Mouse (Mus musculus) kidney, embryonic 16.5 days (tissue): ENCODE results near the gene Olfr5. TPM values are rescaled to one million over a fixed set of nuclear protein-coding genes. Genes with fewer than 3 reads are reported as not detected.
"Not testable (repeated sequence)": the region's sequence is repeated elsewhere in the genome, so short reads cannot be mapped to it uniquely, and the experiment has no call there.

Experiments used
- ATAC-seq: fragments of 200-750 bp; cut with Nextera tagmentation; 2 replicates; pipeline ENCODE4 v1.8.0; 2017; ENCODE audit warnings: moderate TSS enrichment; ENCODE audit not compliant: low FRiP score, low TSS enrichment
- H3K27ac ChIP-seq: fragments of 300-500 bp; sonication (generic); 2 replicates; pipeline ENCODE4 v1.5.1; 2014; ENCODE audit warnings: low read length
- H3K27me3 ChIP-seq: fragments of 300-500 bp; sonication (generic); 2 replicates; pipeline ENCODE4 v1.6.1; 2014; ENCODE audit warnings: low read length, control low read depth, mixed read lengths; ENCODE audit not compliant: insufficient read depth
- H3K36me3 ChIP-seq: fragments of 300-500 bp; sonication (generic); 2 replicates; pipeline ENCODE4 v1.6.1; 2014; ENCODE audit warnings: low read length, control low read depth, mixed read lengths; ENCODE audit not compliant: insufficient read depth
- H3K4me1 ChIP-seq: fragments of 300-500 bp; sonication (generic); 2 replicates; pipeline ENCODE4 v1.6.1; 2014; ENCODE audit warnings: low read length, control low read depth, mixed read lengths; ENCODE audit not compliant: insufficient read depth
- H3K4me2 ChIP-seq: fragments of 300-500 bp; sonication (generic); replicated peaks from 2 replicates; pipeline ENCODE4 v1.6.1; 2014; ENCODE audit warnings: low read depth, low read length
- H3K4me3 ChIP-seq: fragments of 300-500 bp; sonication (generic); 2 replicates; pipeline ENCODE4 v1.5.1; 2014; ENCODE audit warnings: mild to moderate bottlenecking, low read length
- H3K9ac ChIP-seq: fragments of 300-500 bp; sonication (generic); replicated peaks from 2 replicates; pipeline ENCODE4 v1.6.1; 2014; ENCODE audit warnings: low read length
- H3K9me3 ChIP-seq: fragments of 300-500 bp; sonication (generic); 2 replicates; pipeline ENCODE4 v1.6.1; 2016; ENCODE audit warnings: low read length, control low read depth
- WGBS: fragments of 180-500 bp; shearing (Covaris S2); extraction: QIAGEN DNeasy Blood & Tissue Kit; methylation state at CpG from one replicate; pipeline ENCODE4 v1.1.7; 2014; 5-methylcytosine and 5-hydroxymethylcytosine counted together
- polyA plus RNA-seq: library from polyadenylated mRNA; unstranded; fragments of >200 nt; fragmentation: Nextera tagmentation; extraction: Ambion mirVana; gene quantifications from 2 replicates; pipeline ENCODE4 v1.2.1, GENCODE M21; 2015

Olfr5 gene
- polyA plus RNA-seq, result not detected in 2 replicates

- Histone ChIP-seq H3K4me3 (no peak within 1 kb of the TSS), H3K36me3 (no peaks in the 10 kb centered on the region), H3K9me3 (no peaks in the 10 kb centered on the region), H3K9ac (no peak within 1 kb of the TSS), H3K4me2 (no peak within 1 kb of the TSS), H3K27me3 (no peaks in the 10 kb centered on the region), H3K4me1 (no peaks in the 10 kb centered on the region), H3K27ac (no peak within 1 kb of the TSS)
- ATAC-seq, result no peak
- 26% methylated on average over 2 of the region's 2 CpGs for WGBS
These were observed at the start of gene Olfr5 for GRCm38 (mm10) chr7:6486841-6487240. Olfr5 (minus strand) TSS chr7:6486941.

DNA sequence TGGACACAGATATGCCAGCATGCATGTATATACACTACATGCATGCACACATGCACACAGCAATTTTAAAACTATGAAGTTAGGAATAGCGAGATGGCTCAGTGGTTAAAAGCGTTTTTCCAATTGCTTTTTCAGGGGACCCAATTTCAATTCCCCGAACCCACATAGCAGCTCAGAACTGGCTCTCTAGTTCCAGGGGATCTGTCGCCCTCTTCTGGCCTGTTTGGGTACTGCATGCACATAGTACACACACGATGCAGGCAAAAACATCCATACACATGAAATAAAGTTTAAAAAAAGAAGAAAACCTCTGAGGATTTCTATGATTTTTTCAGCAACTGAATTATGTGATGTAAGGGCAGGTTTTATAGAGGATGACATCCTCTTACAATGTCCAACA lies 39.4 kb upstream of the Olfr5 start:
- Histone ChIP-seq H3K4me3 (no peak overlapping the region), H3K27me3 (no peaks in the 10 kb centered on the region), H3K9me3 (peaks cover 4% of the 10 kb centered on the region; the same call in 1 of the 2 replicates), H3K9ac (no peak overlapping the region), H3K4me1 (no peaks in the 10 kb centered on the region), H3K36me3 (no peaks in the 10 kb centered on the region), H3K4me2 (no peak overlapping the region), H3K27ac (no peak overlapping the region)
- WGBS, result 63% methylated on average over 5 of the region's 5 CpGs
- no peak for ATAC-seq

- Histone ChIP-seq H3K36me3 (no peaks in the 10 kb centered on the region), H3K9ac (no peak overlapping the region), H3K27ac (no peak overlapping the region), H3K4me1 (no peaks in the 10 kb centered on the region), H3K4me2 (no peak overlapping the region), H3K9me3 (peaks cover 4% of the 10 kb centered on the region; the same call in 1 of the 2 replicates), H3K4me3 (no peak overlapping the region), H3K27me3 (no peaks in the 10 kb centered on the region)
- WGBS, result 53% methylated on average over 3 of the region's 3 CpGs
- ATAC-seq, result no peak
These were observed 38.3 kb upstream of the Olfr5 start for GRCm38 (mm10) chr7:6525001-6525400.

GRCm38 (mm10) chr7:6522850-6523249 lies 36.1 kb upstream of the Olfr5 start, which contains the start of gene Olfr1349:
Olfr1349 (minus strand) TSS chr7:6522950.
- Histone ChIP-seq H3K9ac (no peak within 1 kb of the TSS), H3K4me2 (no peak within 1 kb of the TSS), H3K27me3 (no peaks in the 10 kb centered on the region), H3K4me3 (no peak within 1 kb of the TSS), H3K27ac (no peak within 1 kb of the TSS), H3K36me3 (no peaks in the 10 kb centered on the region), H3K4me1 (no peaks in the 10 kb centered on the region), H3K9me3 (peaks cover 4% of the 10 kb centered on the region; the same call in 1 of the 2 replicates)
- ATAC-seq, result no peak
- 91% methylated on average over 5 of the region's 5 CpGs for WGBS

- WGBS, result 27% methylated on average over 1 of the region's 1 CpGs
- Histone ChIP-seq H3K27me3 (no peaks in the 10 kb centered on the region), H3K36me3 (no peaks in the 10 kb centered on the region), H3K9ac (no peak overlapping the region), H3K4me2 (no peak overlapping the region), H3K9me3 (peaks cover 4% of the 10 kb centered on the region; the same call in 1 of the 2 replicates), H3K27ac (no peak overlapping the region), H3K4me3 (no peak overlapping the region), H3K4me1 (no peaks in the 10 kb centered on the region)
- ATAC-seq, result no peak
These were observed 34.9 kb upstream of the Olfr5 start for GRCm38 (mm10) chr7:6521666-6522065.

DNA sequence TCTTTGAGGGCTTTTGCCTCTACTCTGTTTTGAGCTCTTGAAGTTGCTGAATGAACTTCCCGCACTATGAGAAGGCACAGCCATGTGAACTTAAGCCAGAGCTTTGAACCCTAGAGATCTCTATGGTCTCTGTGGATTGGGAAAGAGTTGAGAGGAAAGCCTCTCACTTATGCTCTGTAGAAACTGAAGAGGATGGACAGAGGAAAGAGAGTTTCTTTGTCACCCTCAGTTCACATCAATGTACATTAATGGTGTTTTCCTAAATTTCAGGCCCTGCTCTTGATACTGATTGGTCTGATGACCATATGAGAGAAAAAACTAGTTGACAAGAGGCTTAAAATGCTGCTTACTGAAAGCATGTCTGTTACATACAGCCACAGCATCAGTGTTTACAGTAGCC lies 21.9 kb upstream of the Olfr5 start, which contains the start of gene Olfr1348:
TSS of gene Olfr1348 (minus strand) at position 101 of the 400 bp plus-strand sequence.
- no peaks in the 10 kb centered on the region for H3K27me3 ChIP-seq
- no peak within 1 kb of the TSS for H3K4me3 ChIP-seq
- no peaks in the 10 kb centered on the region for H3K4me1 ChIP-seq
- H3K36me3 ChIP-seq, result no peaks in the 10 kb centered on the region
- peaks cover 3% of the 10 kb centered on the region; the same call in 1 of the 2 replicates for H3K9me3 ChIP-seq
- no peak within 1 kb of the TSS for H3K4me2 ChIP-seq
- no peak within 1 kb of the TSS for H3K27ac ChIP-seq
- 86% methylated on average over 1 of the region's 1 CpGs for WGBS
- H3K9ac ChIP-seq, result no peak within 1 kb of the TSS
- ATAC-seq, result no peak

- ATAC-seq, result no peak
- H3K9ac ChIP-seq, result no peak within 1 kb of the TSS
- WGBS, result 50% methylated on average over 1 of the region's 1 CpGs
- H3K4me1 ChIP-seq, result no peaks in the 10 kb centered on the region
- H3K27me3 ChIP-seq, result no peaks in the 10 kb centered on the region
- no peak within 1 kb of the TSS for H3K4me2 ChIP-seq
- no peak within 1 kb of the TSS for H3K27ac ChIP-seq
- H3K4me3 ChIP-seq, result no peak within 1 kb of the TSS
- no peaks in the 10 kb centered on the region for H3K36me3 ChIP-seq
- 0 out of 2 replicates have a peak, but pooled peaks cover 2% of the 10 kb centered on the region for H3K9me3 ChIP-seq
These were observed 12.9 kb upstream of the Olfr5 start, which contains the start of gene Olfr1347 for GRCm38 (mm10) chr7:6499655-6500054. Olfr1347 (minus strand) TSS chr7:6499755.

- H3K36me3 ChIP-seq, H3K27ac ChIP-seq, H3K9ac ChIP-seq, H3K9me3 ChIP-seq, ATAC-seq, H3K27me3 ChIP-seq, H3K4me1 ChIP-seq, H3K4me3 ChIP-seq, H3K4me2 ChIP-seq: not testable (repeated sequence)
- WGBS, result 83% methylated on average over 2 of the region's 2 CpGs
These were observed 9.1 kb downstream of the Olfr5 start for GRCm38 (mm10) chr7:6477633-6478032.

- no peak within 1 kb of the TSS for H3K9ac ChIP-seq
- H3K4me2 ChIP-seq, result no peak within 1 kb of the TSS
- ATAC-seq, result no peak
- no peaks in the 10 kb centered on the region for H3K4me1 ChIP-seq
- no peak within 1 kb of the TSS for H3K27ac ChIP-seq
- no peaks in the 10 kb centered on the region for H3K36me3 ChIP-seq
- H3K27me3 ChIP-seq, result no peaks in the 10 kb centered on the region
- H3K4me3 ChIP-seq, result no peak within 1 kb of the TSS
- no peaks in the 10 kb centered on the region for H3K9me3 ChIP-seq
These were observed 19.8 kb downstream of the Olfr5 start, which contains the start of gene Olfr1346 for GRCm38 (mm10) chr7:6466951-6467350. Olfr1346 (plus strand) TSS chr7:6467101.

DNA sequence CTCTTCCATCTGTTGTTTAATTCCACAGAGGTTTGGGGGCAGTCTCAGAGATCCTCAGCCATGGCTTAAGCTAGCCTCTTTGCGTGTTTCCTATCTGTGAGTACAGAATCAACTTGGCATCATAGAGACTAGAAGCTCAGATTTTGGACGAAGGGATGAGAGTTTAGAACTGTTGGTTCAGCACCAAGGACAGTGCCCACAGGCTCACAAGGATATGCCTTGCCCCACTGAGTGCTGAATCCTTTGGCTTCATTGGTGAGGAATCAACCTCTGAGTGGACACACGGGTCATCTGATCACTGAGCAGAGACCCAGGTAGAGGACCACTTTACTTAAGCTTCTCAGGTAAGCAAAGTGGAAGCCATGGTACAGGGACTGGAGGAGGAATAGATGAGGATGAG lies 30.3 kb downstream of the Olfr5 start:
- ATAC-seq, result no peak
- Histone ChIP-seq H3K4me1 (no peaks in the 10 kb centered on the region), H3K27me3 (no peaks in the 10 kb centered on the region), H3K9ac (no peak overlapping the region), H3K27ac (no peak overlapping the region), H3K9me3 (peaks cover 6% of the 10 kb centered on the region), H3K36me3 (no peaks in the 10 kb centered on the region), H3K4me3 (no peak overlapping the region), H3K4me2 (no peak overlapping the region)
- WGBS, result 41% methylated on average over 3 of the region's 3 CpGs
